Mouse (Mus musculus): Measurements from ENCODE around the gene Endog. TPM values are rescaled to one million over a fixed set of nuclear protein-coding genes. Genes with fewer than 3 reads are reported as not detected.
"Not testable (repeated sequence)": the region's sequence is repeated elsewhere in the genome, so short reads cannot be mapped to it uniquely, and the experiment has no call there.

Gene Endog
- polyA plus RNA-seq, 1 experiment from 2014 or later: 14.3 TPM

- peak overlapping the region; percentile 97 for H3K4me2 ChIP-seq
- peaks cover 31% of the 10 kb centered on the region for H3K4me1 ChIP-seq (replicated peaks)
- no peak overlapping the region; the same call in 1 of the 2 replicates for H3K27ac ChIP-seq
Measured at GRCm38 (mm10) chr2:30134928-30135620, 36.2 kb upstream of the Endog start.

DNA sequence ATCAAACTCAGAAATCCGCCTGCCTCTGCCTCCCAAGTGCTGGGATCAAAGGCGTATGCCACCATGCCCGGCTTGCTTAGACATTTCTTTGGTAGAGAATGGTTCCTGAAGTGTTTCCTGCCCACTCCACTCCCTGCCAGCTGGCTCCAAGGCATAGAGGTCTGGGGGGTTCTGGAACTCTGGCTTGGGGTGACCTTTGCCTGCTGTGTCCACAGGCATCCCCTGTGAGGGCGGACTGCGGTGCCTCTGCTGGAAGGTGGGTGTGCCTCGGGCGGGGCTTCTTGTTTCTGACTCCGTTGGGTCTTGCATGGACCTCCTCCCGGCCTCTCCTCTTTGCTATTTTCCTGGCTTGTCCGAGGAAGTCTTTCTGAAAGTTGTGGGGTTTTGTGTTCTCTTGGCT is 34.8 kb upstream of the Endog start:
- Histone ChIP-seq H3K4me1 (replicated peaks) (peaks cover 31% of the 10 kb centered on the region), H3K9ac (no peak overlapping the region), H3K9me3 (no peaks in the 10 kb centered on the region), H3K36me3 (peaks cover 52% of the 10 kb centered on the region), H3K4me3 (no peak overlapping the region), H3K4me2 (no peak overlapping the region), H3K27me3 (no peaks in the 10 kb centered on the region), H3K27ac (no peak overlapping the region)
- no peak for ATAC-seq (ENCODE audit: low FRiP score)
- 95% methylated on average over 10 of the region's 10 CpGs for WGBS

More at GRCm38 (mm10) chr2:30134928-30135620, 36.2 kb upstream of the Endog start:
- Histone ChIP-seq H3K36me3 (peaks cover 38% of the 10 kb centered on the region), H3K4me3 (peak overlapping the region; percentile 74), H3K9ac (peak overlapping the region; percentile 89), H3K27me3 (no peaks in the 10 kb centered on the region), H3K9me3 (no peaks in the 10 kb centered on the region)
- ATAC-seq (ENCODE audit: low FRiP score): no peak
- WGBS: 52% methylated on average over 10 of the region's 10 CpGs

GRCm38 (mm10) chr2:30140021-30140420 is 31.3 kb upstream of the Endog start:
- H3K36me3 ChIP-seq: peaks cover 87% of the 10 kb centered on the region
- not testable (repeated sequence) for H3K27me3 ChIP-seq; H3K4me2 ChIP-seq; H3K4me3 ChIP-seq; H3K27ac ChIP-seq; H3K9me3 ChIP-seq; ATAC-seq (ENCODE audit: low FRiP score); H3K9ac ChIP-seq
- WGBS: 92% methylated on average over 4 of the region's 4 CpGs
- H3K4me1 ChIP-seq (replicated peaks): peaks cover 15% of the 10 kb centered on the region

DNA sequence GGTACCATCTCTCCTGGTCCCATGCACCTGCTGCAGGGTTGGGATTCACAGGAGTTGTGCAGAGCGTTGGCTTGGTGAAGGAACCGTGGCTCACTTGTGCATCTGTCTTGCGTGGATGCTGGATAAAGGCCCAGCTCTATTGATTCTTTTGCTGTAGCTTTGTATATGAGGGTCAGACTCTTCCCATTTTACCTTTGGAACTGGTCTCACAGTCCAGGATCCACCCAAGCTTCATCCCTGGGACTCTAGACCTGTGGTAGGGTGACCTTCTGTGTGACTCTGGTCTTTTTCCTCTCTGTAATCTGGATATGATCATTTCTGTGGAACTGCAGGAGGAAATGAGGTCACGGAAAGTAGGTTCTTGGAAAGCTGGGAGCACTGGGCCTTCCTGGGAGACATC is 26.9 kb upstream of the Endog start:
- Histone ChIP-seq H3K36me3 (peaks cover 91% of the 10 kb centered on the region), H3K27me3 (no peaks in the 10 kb centered on the region), H3K27ac (no peak overlapping the region), H3K9me3 (no peaks in the 10 kb centered on the region), H3K9ac (0 out of 2 replicates have a peak overlapping the region, but pooled peaks have one; percentile 35), H3K4me3 (no peak overlapping the region), H3K4me2 (no peak overlapping the region), H3K4me1 (replicated peaks) (no peaks in the 10 kb centered on the region; the same call in 1 of the 2 replicates)
- WGBS: 95% methylated on average over 4 of the region's 4 CpGs
- no peak for ATAC-seq (ENCODE audit: low FRiP score)

DNA sequence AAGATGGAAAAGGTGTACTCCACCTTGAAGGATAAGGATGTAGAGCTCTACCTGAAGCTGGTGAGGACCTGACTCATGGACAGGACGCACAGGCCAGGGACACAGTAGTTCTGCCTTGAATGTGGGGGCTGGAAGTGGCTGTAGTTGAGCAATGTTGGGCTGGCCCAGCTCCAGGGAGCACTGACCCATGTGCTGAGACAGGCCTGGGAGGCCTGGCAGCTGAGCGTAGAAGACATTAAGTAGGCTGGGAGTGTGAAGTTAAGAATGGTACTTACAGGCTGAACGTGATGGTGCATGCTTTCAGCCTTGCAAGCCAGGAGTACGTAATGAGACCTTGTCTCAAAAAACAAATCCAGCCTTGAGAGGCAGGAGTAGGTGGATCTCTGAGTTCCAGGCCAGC is 23.8 kb upstream of the Endog start:
- Histone ChIP-seq H3K36me3 (peaks cover 87% of the 10 kb centered on the region), H3K27ac (no peak overlapping the region), H3K9me3 (no peaks in the 10 kb centered on the region), H3K4me2 (no peak overlapping the region), H3K27me3 (no peaks in the 10 kb centered on the region), H3K9ac (no peak overlapping the region), H3K4me3 (no peak overlapping the region), H3K4me1 (replicated peaks) (no peaks in the 10 kb centered on the region)
- ATAC-seq (ENCODE audit: low FRiP score): no peak
- 94% methylated on average over 4 of the region's 4 CpGs for WGBS

DNA sequence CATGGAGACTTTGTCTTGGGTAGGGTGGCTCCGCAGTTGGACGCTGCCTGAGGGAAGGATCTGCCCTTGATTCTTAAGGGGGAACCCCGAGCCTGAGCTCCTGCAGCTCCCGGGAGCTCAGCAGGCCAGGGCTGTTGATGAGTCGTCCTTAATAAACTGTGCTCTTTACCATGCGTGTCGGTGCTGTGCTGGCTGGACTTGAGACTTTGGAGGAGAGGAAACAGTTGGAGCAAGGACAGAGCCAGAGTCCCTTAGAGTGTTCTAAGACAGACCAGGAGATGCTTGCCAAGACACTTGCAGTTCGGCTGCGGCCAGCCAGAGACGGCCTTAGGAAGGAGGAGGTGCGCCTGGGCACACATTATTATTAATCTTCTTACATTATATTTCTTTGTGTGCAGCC is 19.5 kb upstream of the Endog start:
- Histone ChIP-seq H3K27ac (no peak overlapping the region), H3K4me2 (no peak overlapping the region), H3K4me1 (replicated peaks) (no peaks in the 10 kb centered on the region), H3K27me3 (no peaks in the 10 kb centered on the region), H3K4me3 (no peak overlapping the region), H3K36me3 (peaks cover 48% of the 10 kb centered on the region), H3K9me3 (no peaks in the 10 kb centered on the region), H3K9ac (no peak overlapping the region)
- WGBS: 91% methylated on average over 11 of the region's 11 CpGs
- ATAC-seq (ENCODE audit: low FRiP score): no peak

DNA sequence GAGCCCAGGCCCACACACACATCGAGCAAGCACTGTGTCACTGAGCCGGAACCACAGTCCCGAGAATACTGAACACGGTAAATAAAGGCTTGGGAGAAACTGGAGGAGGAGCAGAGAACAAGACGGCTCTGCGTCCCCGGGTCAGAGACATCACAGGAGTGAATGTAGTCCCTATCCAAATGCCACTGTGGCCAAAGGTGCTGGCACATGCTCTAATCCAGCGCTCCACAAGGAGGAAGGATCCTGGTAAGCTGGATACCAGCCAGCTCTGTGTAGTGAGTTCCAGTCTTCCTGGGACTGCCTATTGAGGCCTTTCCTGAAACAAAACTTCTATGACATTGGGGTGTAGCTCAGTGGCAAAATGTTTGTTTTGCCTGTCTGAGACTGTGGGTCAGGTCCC is 18.7 kb upstream of the Endog start:
- no peak for ATAC-seq (ENCODE audit: low FRiP score)
- Histone ChIP-seq H3K36me3 (peaks cover 41% of the 10 kb centered on the region), H3K27ac (no peak overlapping the region), H3K9me3 (no peaks in the 10 kb centered on the region), H3K27me3 (no peaks in the 10 kb centered on the region), H3K4me2 (no peak overlapping the region), H3K4me1 (replicated peaks) (no peaks in the 10 kb centered on the region), H3K4me3 (no peak overlapping the region), H3K9ac (no peak overlapping the region)
- 81% methylated on average over 8 of the region's 8 CpGs for WGBS

DNA sequence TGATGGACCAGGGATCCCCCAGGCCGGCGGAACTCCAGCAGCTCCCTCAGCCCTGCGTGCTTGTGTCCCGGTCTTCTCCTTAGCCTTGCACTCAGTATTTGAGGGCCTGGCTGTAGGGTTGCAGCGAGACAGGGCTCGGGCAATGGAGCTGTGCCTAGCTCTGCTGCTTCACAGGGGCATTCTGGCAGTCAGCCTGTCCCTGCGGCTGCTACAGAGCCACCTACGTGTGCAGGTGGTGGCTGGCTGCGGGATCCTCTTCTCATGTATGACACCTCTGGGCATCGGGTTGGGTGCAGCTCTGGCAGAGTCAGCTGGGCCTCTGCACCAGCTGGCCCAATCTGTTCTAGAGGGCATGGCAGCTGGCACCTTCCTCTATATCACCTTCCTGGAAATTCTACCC is 11.4 kb upstream of the Endog start:
- H3K9me3 ChIP-seq; H3K27me3 ChIP-seq; ATAC-seq (ENCODE audit: low FRiP score); H3K4me3 ChIP-seq; H3K4me2 ChIP-seq; H3K36me3 ChIP-seq; H3K27ac ChIP-seq; H3K4me1 ChIP-seq (replicated peaks); H3K9ac ChIP-seq: not testable (repeated sequence)
- WGBS: 93% methylated on average over 9 of the region's 10 CpGs

GRCm38 (mm10) chr2:30161809-30162208 is 9.5 kb upstream of the Endog start:
- H3K4me1 ChIP-seq (replicated peaks): no peaks in the 10 kb centered on the region
- peaks cover 5% of the 10 kb centered on the region for H3K9me3 ChIP-seq
- no peaks in the 10 kb centered on the region for H3K27me3 ChIP-seq
- no peak overlapping the region for H3K9ac ChIP-seq
- no peak overlapping the region for H3K27ac ChIP-seq
- H3K4me3 ChIP-seq: no peak overlapping the region
- H3K4me2 ChIP-seq: no peak overlapping the region
- no peak for ATAC-seq (ENCODE audit: low FRiP score)
- no peaks in the 10 kb centered on the region for H3K36me3 ChIP-seq

- H3K36me3 ChIP-seq: no peaks in the 10 kb centered on the region
- WGBS: 62% methylated on average over 9 of the region's 9 CpGs
- H3K9ac ChIP-seq: no peak overlapping the region
- ATAC-seq (ENCODE audit: low FRiP score): no peak
- H3K4me1 ChIP-seq (replicated peaks): no peaks in the 10 kb centered on the region
- no peak overlapping the region for H3K4me2 ChIP-seq
- no peaks in the 10 kb centered on the region for H3K27me3 ChIP-seq
- H3K9me3 ChIP-seq: peaks cover 8% of the 10 kb centered on the region
- H3K27ac ChIP-seq: no peak overlapping the region
- H3K4me3 ChIP-seq: no peak overlapping the region
Measured at GRCm38 (mm10) chr2:30164340-30164932, 6.9 kb upstream of the Endog start.

GRCm38 (mm10) chr2:30166677-30167076 is 4.6 kb upstream of the Endog start:
- 53% methylated on average over 4 of the region's 4 CpGs for WGBS
- H3K4me2 ChIP-seq: no peak overlapping the region
- H3K4me1 ChIP-seq (replicated peaks): 0 out of 2 replicates have a peak, but pooled peaks cover 3% of the 10 kb centered on the region
- H3K4me3 ChIP-seq: no peak overlapping the region
- H3K27ac ChIP-seq: no peak overlapping the region
- no peak for ATAC-seq (ENCODE audit: low FRiP score)
- no peak overlapping the region for H3K9ac ChIP-seq
- H3K27me3 ChIP-seq: no peaks in the 10 kb centered on the region
- H3K36me3 ChIP-seq: no peaks in the 10 kb centered on the region
- H3K9me3 ChIP-seq: peaks cover 8% of the 10 kb centered on the region

GRCm38 (mm10) chr2:30171997-30172382 is 697 bp downstream of the Endog start:
- H3K4me2 ChIP-seq: peak overlapping the region; percentile 89
- H3K27me3 ChIP-seq: peaks cover 10% of the 10 kb centered on the region; the same call in 1 of the 2 replicates
- H3K27ac ChIP-seq: peak overlapping the region; percentile 96
- WGBS: 3% methylated on average over 17 of the region's 19 CpGs
- peak overlapping the region; percentile 84 for H3K9ac ChIP-seq
- H3K4me3 ChIP-seq: peak overlapping the region; percentile 64
- H3K36me3 ChIP-seq: peaks cover 45% of the 10 kb centered on the region
- peak; percentile 8; the same call in 1 of the 2 replicates for ATAC-seq (ENCODE audit: low FRiP score)
- H3K9me3 ChIP-seq: 0 out of 2 replicates have a peak, but pooled peaks cover 1% of the 10 kb centered on the region
- H3K4me1 ChIP-seq (replicated peaks): peaks cover 19% of the 10 kb centered on the region
